Mouse (Mus musculus) gastrocnemius, postnatal 10 days (tissue): Measurements from ENCODE around the gene Strn. TPM values are rescaled to one million over a fixed set of nuclear protein-coding genes. Genes with fewer than 3 reads are reported as not detected.

Source experiments
- DNase-seq: peaks from one replicate; pipeline ENCODE4 v3.0.0; 2021; ENCODE audit warnings: mixed read lengths
- total RNA-seq, 2 experiments: library from RNA; stranded (reverse); gene quantifications; 2 replicates each; pipeline ENCODE4 v1.2.3; 2021

Gene Strn
- total RNA-seq, 2 experiments from 2014 or later, result 11.7 to 13.0 TPM

DNA sequence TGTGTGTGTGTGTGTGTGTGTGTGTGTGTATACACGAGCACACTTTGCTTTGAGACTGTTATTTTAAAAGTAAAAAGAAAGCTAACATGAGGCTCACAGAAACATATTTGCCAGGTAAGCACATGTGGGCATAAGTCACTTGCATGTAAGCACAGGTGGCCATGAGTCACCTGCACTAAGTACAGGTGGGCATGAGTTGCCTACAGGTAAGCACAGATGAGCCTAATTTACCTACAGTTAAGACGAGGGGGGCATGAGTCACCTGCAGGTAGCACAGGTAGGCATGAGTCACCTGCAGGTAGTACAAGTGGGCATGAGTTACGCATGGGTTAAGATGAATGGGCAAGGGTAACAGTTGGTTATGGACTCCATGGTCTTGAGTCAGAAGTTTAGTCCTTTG is 121.9 kb downstream of the Strn start:
- no peak for DNase-seq

DNA sequence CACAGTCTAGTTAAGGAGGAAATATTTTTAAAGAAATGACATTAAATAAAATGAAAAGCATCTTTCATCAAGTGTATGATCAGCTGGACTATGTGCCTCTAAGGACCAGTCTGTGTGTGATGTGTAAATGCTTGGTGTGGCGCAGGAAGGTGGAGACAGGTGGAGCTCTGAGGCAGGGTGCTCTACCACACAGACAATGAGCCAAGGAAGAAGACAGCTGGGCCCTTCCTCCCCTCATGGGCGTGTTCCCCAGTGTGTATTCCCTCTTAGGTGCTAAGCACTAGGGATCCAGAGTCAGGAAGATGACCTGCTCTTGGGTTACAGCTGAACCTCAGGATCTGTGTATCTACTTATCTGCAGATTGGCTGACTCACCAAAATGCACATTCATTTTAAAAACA is 122.5 kb downstream of the Strn start:
- DNase-seq, result no peak

GRCm38 (mm10) chr17:78611117-78611516 is 125.9 kb downstream of the Strn start:
- no peak for DNase-seq

DNA sequence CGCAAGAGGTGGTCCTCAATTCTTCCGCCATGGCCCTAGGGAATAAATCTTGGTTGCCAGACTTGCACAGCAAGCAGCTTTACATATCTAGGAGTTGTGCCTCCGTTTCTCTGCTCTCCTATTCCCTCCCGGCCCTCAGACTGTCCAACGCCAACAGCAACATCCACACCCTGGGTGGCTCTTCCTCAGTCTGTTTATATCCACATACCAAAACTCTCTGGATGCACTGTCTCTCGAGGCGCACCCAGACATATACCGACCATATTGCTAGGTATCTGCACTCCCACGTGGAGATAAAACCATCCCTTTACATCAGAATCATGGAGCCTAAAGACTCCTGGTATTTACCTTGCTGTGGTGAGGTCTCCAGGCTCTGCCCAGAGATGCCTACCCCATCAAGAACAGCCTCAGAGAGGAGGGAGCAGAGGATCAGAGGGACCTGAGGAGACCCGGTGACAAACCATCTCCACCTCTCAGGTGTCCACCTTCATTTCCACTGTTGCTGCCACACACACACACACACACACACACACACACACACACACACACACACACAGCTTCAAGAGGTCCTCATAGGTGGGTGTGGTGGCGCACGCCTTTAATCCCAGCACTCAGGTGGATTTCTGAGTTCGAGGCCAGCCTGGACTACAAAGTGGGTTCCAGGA is 127.7 kb downstream of the Strn start:
- no peak for DNase-seq

DNA sequence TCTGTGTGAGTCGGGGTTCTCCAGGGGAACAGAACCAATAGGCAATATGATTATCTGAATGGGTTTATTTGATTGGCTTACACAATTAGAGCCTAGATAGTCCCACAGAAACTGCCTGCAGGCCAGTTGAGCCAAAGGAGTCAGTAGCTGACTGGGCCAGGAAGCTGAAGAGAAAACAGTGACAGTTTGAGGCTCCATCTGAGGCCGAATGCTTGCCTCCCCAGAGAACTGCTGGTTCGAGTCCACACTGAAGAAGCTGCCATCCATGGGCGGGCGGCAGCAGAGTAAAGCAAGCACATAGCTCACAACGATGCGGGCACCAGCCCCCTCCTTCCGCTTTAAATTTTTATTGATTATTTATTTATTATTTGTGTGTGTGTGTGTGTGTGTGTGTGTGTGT is 128.3 kb downstream of the Strn start:
- DNase-seq, result no peak

DNA sequence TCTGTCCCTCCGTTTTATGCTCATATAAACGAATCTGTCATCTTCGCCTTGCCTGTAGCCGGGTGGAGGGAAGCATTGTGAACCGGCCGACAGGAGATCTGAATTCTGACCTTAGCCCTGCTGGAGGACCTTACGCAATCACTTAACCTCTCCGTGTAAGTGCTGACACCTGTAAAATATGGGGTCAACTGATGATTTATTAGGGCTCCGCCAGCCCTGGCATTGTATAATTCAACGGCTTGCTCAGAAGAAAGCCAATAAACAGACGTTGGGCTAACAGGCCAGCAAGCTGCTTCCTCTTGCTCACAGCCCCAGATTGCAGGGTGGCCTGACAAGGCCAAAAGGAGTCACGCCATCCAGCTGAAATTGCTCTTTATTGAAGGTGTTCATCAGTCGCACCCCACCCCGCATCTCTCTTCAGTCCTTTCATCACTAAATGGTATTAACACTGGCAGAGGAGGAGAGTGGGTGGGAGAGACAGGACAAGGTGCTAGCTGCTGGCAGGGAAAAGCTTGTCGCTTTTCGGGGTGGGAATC is 128.8 kb downstream of the Strn start:
- no peak for DNase-seq

DNA sequence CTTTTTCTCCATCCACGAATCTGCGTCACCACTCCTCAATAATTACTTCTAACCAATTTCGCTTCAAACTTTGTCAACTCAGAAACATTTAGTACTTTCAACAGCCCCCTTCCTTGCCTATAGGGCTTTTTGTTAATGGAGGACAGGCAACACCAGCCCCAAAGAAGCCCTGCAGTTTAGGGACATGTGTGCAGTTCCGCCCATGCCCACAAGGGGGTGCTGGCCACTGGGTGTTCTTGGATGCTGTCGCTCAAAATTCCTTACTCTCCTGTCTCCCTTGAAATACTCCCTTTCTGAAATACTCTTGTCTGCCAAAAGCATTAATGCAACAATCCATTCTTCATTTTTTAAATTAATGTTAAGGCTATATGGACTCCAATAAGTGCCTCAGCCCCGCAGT is 132.6 kb downstream of the Strn start:
- DNase-seq, result peak; percentile 70

DNA sequence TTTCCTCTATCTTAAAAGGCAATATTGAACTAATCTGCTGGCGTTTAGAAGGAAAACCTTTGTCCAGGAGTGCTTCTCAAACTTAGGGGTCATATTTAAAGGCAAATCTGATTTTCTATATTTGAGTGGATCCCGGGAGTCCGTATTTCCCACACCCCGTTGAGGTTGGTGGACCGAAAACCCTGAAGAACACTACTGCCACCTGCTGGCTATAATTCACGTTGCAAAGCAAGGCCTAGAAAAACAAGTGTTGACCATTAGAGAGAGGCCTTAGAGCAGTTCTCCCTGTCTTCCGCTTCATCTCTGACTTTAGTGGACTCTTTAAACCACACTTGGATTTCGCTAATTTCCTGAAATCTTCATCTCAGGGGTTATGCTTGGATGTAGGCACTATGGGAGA is 133.1 kb downstream of the Strn start:
- peak; percentile 76 for DNase-seq

GRCm38 (mm10) chr17:78602316-78602715 is 134.7 kb downstream of the Strn start:
- no peak for DNase-seq

DNA sequence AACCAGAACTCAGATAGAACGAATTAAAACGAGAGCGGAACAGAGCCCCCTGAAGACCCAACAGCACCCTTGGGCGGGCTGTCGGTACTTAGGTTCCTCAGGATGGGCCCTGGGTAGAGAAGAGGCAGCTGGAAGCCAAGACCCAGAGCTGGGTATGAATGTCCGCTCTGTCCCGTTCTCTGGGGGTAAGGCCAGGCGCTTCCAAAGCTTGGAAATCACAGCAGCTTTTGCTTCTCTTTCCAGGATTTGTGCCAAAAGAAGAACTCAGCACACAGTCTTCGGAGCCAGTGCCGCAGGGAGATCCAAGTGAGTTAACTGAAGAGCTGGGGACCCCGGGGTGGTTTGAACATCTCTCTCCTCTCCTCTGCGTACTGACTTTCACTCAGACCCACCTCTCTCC is 135.4 kb downstream of the Strn start:
- DNase-seq, result no peak

DNA sequence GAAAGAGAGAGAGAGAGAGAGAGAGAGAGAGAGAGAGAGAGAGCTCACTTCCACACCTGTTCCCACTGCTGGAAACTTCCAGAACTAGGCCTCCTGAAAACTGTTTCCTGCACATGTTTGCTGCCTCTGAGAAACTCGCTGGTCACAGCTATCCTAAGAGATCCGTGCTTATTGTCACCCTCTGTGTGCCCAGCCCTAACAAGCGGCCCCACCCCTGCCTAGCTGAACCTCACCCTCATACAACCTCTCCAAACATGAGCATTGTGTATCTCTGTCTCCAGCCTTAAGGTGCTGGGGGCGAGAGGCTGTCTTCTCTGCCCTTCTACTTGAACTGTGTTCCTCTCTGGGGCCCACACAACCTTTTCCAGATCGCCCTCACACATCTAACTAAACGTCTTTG is 136.0 kb downstream of the Strn start:
- no peak for DNase-seq

Other genes starting within 250 kb of the Strn start
- gene Vit, start 229.1 kb downstream of the Strn start, total RNA-seq, result 1 to 10 TPM; 2.3 to 2.7 TPM
- 10 to 100 TPM in 1 of 2 experiments, 1 to 10 TPM in 1; 10.0 to 12.5 TPM for gene Heatr5b, start 98.2 kb upstream of the Strn start, total RNA-seq
- 10 to 100 TPM; 21.4 to 22.3 TPM for gene Gpatch11, start 98.4 kb upstream of the Strn start, total RNA-seq
- gene Eif2ak2, start 145.4 kb upstream of the Strn start, total RNA-seq, result 1 to 10 TPM; 8.5 to 9.5 TPM
- not detected for gene Sult6b1, start 169.8 kb upstream of the Strn start, total RNA-seq
- 10 to 100 TPM; 56.3 to 65.8 TPM for gene Cebpzos, start 179.3 kb upstream of the Strn start, total RNA-seq
- 10 to 100 TPM; 19.8 to 22.7 TPM for gene Cebpz, start 199.9 kb upstream of the Strn start, total RNA-seq
- 10 to 100 TPM; 31.1 to 31.3 TPM for gene Ndufaf7, start 199.9 kb upstream of the Strn start, total RNA-seq